Comparison of ENCODE assay signal across 14 mouse cellular contexts in the genomic region with DNA sequence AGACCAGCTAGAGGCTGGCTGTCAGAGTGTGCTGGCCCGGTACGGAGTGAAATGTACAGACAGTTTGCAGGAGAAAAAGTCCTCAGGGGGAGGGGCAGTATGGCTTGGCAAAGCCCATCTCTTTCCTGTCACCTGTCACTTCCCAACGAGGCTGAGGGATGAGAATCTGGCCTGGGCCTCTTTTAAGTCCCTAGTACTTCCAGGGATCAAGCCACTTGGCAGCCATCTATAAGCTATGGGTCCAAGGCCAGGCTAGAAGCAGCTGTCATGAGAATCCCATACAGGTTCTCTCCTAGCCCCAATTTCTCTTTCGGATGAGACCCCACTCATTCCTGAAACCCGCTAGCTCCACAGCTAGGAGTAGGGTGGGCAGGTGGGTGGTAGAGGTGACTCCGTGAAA. TPM values are rescaled to one million over a fixed set of nuclear protein-coding genes. Genes with fewer than 3 reads are reported as not detected.
A peak's percentile ranks its signal among the peaks of the same experiment; 100 is the strongest.
DNase-seq lines count a peak whose midpoint lies in the region; ATAC-seq lines count a peak whose summit lies in the region.
"Had no signal": no experiment of that assay in that cellular context is flagged by ENCODE, and none has a peak within 500 bp of the region (broad histone marks: within the 10 kb centered on the region; RNA-seq: fewer than 3 reads in every experiment).

No protein-coding gene starts in this region.

- no peak overlapping the region for H3K27ac ChIP-seq in midbrain, embryonic 16.5 days (ENCODE audit: low read length)
- H3K27ac ChIP-seq: embryonic facial prominence, embryonic 15.5 days; forebrain, embryonic 15.5 days; hindbrain, postnatal 0 days had no signal

- DNase-seq in gastrocnemius, postnatal 10 days = peak; percentile 8
- DNase-seq in gastrocnemius, adult 8-10 months (ENCODE audit: low spot score in 2 of 2) = no peak
- peak; percentile 9 for DNase-seq in thymus, postnatal 4 days
- no peak for DNase-seq in thymus, postnatal 36 days
- peak; percentile 58 to 65 for DNase-seq in cerebellum, postnatal 36 days
- DNase-seq in thymus, postnatal 10 days (ENCODE audit: low spot score in 2 of 2) = no peak
- DNase-seq in frontal cortex, postnatal 14 days (ENCODE audit: low spot score in 2 of 2) = no peak
- DNase-seq: heart, postnatal 14 days; thymus, postnatal 25 days had no signal

- no peak overlapping the region for H3K4me2 ChIP-seq in midbrain, embryonic 16.5 days (ENCODE audit: low read length)
- H3K4me2 ChIP-seq: embryonic facial prominence, embryonic 15.5 days; forebrain, embryonic 15.5 days; kidney, embryonic 15.5 days had no signal

- H3K4me3 ChIP-seq in midbrain, embryonic 16.5 days (ENCODE audit: low read depth, low read length) = no peak overlapping the region
- H3K4me3 ChIP-seq: embryonic facial prominence, embryonic 15.5 days; forebrain, embryonic 15.5 days; kidney, embryonic 15.5 days had no signal

- H3K4me1 ChIP-seq in midbrain, embryonic 16.5 days (ENCODE audit: control insufficient read depth, insufficient read depth, low read length) = peaks cover 8% of the 10 kb centered on the region

- H3K27me3 ChIP-seq in midbrain, embryonic 16.5 days (ENCODE audit: control insufficient read depth, insufficient read depth, low read depth, low read length) = peaks cover 4% of the 10 kb centered on the region; the same call in 1 of the 2 replicates

- H3K36me3 ChIP-seq in midbrain, embryonic 16.5 days (ENCODE audit: control insufficient read depth, insufficient read depth, low read length) = no peaks in the 10 kb centered on the region
- H3K36me3 ChIP-seq: embryonic facial prominence, embryonic 15.5 days; forebrain, embryonic 15.5 days; kidney, embryonic 15.5 days had no signal

- ATAC-seq in midbrain, embryonic 16.5 days = no peak
- ATAC-seq: forebrain, embryonic 15.5 days; hindbrain, postnatal 0 days had no signal

- 80% methylated on average over 6 of the region's 6 CpGs for WGBS in midbrain, embryonic 16.5 days

- no peak overlapping the region for H3K9ac ChIP-seq in midbrain, embryonic 16.5 days (ENCODE audit: low read depth, low read length)
- H3K9ac ChIP-seq: embryonic facial prominence, embryonic 15.5 days; forebrain, embryonic 15.5 days; kidney, embryonic 15.5 days had no signal

- H3K9me3 ChIP-seq in midbrain, embryonic 16.5 days (replicated peaks; ENCODE audit: control insufficient read depth, low read length, poor library complexity, severe bottlenecking) = no peaks in the 10 kb centered on the region
- H3K9me3 ChIP-seq: embryonic facial prominence, embryonic 15.5 days; forebrain, embryonic 15.5 days; kidney, embryonic 15.5 days had no signal

RNA-seq across cellular contexts. Expression of a gene that starts 5.6 kb away (rescaled TPM):
- total RNA-seq in gastrocnemius, postnatal 10 days (2021) = under 1 TPM; 0.40 to 0.52 TPM
- total RNA-seq in gastrocnemius, adult 8-10 months (2022) = under 1 TPM in 3 of 4 experiments, not detected in 1; 0.22 to 0.61 (median 0.27) TPM
- polyA plus RNA-seq in midbrain, embryonic 16.5 days (2015; fragmentation: Nextera tagmentation; extraction: Ambion mirVana) = 7.4 and 8.2 TPM in 2 replicates

RNA-seq across cellular contexts. Expression of a gene that starts 53.6 kb away (rescaled TPM):
- total RNA-seq in gastrocnemius, postnatal 10 days (2021) = 1 to 10 TPM; 1.6 to 1.8 TPM
- total RNA-seq in gastrocnemius, adult 8-10 months (2022) = under 1 TPM; 0.29 to 0.58 (median 0.37) TPM
- 0.65 and 0.82 TPM in 2 replicates for polyA plus RNA-seq in midbrain, embryonic 16.5 days (2015; fragmentation: Nextera tagmentation; extraction: Ambion mirVana)

Comparison
In these comparisons a context has a peak if more than half of its experiments do, and no peak if none do; other contexts are left out.
1. DNase-seq: peak in gastrocnemius, postnatal 10 days (single experiment), thymus, postnatal 4 days (single experiment) and cerebellum, postnatal 36 days (2 of 2); none in gastrocnemius, adult 8-10 months (0 of 2), thymus, postnatal 36 days (0 of 2), thymus, postnatal 10 days (0 of 2) and frontal cortex, postnatal 14 days (0 of 2).